Mouse (Mus musculus): ENCODE measurements around the gene Creld1. TPM values are rescaled to one million over a fixed set of nuclear protein-coding genes. Genes with fewer than 3 reads are reported as not detected.

Creld1 gene
- total RNA-seq, 2 experiments from 2014 or later: 39.1 to 49.8 TPM

DNA sequence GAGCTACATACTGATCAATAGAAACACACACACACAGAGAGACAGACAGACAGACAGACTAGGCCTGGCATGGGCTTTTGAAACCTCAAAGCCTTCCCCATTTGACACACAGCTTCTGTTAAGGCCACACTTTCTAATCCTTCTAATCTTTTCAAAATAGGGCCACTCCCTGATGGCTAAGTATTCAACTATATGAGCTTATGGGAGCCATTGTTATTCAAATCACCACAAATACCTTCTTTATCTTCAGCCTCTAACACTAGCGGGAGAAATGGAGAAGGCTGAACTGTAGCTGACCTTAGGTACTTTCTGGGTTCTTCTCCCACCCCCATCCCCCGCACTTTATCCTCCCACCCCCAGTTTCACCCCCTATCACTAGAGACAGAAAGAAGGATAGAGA is 19.7 kb downstream of the Creld1 start:
- DNase-seq: no peak
- intact Hi-C loops (cut with DNase I): no loop called here

DNA sequence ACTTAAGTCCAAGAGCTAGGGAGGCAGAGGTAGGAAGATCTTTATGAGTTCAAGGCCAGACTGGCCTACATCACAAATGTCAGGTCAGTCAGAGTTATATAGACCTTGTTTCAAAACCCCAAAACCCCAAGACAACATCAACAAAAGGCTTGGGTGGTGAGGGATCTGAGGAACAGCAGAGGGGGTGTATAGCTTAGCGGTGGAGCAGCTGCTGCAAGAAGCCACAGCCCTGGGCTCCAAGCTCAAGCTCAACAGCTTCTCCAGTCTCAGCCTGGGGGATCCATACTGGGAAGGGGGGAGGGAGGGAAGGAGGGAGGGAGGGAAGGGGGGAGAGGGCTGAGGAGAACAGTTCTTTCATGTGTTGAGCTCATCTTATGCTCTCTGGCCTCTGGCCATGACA is 22.6 kb downstream of the Creld1 start:
- DNase-seq: no peak
- intact Hi-C loops (cut with DNase I): no loop called here

- intact Hi-C loops (cut with DNase I): no loop called here
- no peak for DNase-seq
These were observed 24.0 kb downstream of the Creld1 start for GRCm38 (mm10) chr6:113507130-113507529.

GRCm38 (mm10) chr6:113508272-113508946 is 25.3 kb downstream of the Creld1 start:
- DNase-seq: peak in 1 of 2 experiments; percentile 66
- intact Hi-C loops (cut with DNase I): no loop called here

GRCm38 (mm10) chr6:113508947-113509280 is 25.8 kb downstream of the Creld1 start:
- peak; percentile 31 to 35 for DNase-seq
- intact Hi-C loops (cut with DNase I): no loop called here

DNA sequence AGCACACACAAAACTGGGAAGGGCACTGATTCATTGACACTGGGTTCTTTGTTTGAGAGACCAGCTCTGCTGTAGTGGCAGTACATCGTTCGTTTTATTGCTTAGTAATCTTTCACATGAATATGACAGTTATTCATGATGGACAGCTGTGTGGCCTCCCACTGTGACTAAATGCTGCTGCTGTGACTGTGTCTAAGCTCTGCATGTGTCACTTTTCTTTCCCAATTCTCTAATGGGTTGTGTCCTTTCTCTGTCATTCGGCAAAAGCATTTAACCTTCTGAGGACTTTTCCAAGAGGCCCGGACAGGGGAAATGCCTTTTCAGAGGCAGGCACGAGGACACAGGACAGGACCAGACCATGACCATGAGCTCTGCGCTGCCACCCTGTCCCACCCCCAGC is 30.8 kb downstream of the Creld1 start:
- intact Hi-C loops (cut with DNase I): no loop called here
- no peak for DNase-seq

GRCm38 (mm10) chr6:113514600-113514999 is 31.5 kb downstream of the Creld1 start:
- intact Hi-C loops (cut with DNase I): no loop called here
- DNase-seq: no peak

DNA sequence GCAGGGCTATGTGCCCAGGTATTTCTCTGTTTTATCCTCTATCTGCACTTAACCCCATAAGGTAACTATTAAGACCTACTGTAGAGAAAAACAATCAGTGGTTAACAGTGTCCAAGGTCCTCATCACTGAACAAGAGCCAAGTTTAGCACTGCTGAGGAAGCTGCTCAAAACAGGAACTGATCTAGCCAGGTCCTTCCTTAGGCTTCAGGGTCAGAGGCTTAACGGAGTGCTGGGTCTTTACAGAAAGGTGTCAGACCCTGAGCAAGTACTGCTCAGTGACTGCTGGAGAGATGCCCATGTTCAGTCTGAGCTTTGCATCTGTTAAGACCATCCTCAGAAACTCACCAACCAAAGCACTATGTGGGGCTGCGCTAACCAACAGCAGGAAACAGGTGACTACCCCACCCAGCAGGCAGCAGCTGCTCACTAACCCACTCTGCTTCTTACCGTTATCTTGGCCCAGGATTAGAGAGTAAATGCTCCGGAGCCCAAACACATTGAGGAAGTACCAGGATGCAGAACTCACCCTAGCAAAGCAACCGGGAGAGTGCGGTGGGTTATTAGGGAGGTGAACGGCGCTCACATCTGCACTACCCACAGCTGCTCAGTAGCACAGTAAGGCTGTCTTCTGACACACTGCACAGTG is 34.5 kb downstream of the Creld1 start:
- DNase-seq: no peak
- intact Hi-C loops (cut with DNase I): no loop called here

GRCm38 (mm10) chr6:113522310-113522709 is 39.2 kb downstream of the Creld1 start:
- intact Hi-C loops (cut with DNase I): no loop called here
- DNase-seq: no peak

DNA sequence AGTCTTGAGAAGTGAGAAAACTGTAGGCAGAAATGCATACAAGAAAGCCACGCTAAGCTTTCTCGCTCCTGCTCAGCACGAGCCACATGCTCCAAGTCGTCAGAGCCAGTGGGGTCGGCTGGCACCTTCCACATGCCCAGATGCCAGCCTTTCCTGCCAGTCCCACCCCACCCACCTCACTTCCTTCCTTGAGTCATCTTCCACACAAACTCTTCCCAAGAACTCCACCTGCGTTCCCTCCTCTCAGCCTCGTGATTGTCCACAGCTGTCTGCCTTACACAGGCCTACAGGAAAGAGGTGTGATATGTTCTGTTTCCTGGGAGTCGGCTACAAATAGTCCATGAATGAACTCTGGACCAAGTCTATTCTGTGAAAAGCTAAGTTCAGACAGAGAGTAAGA is 40.3 kb downstream of the Creld1 start:
- DNase-seq: no peak
- intact Hi-C loops (cut with DNase I): no loop called here

DNA sequence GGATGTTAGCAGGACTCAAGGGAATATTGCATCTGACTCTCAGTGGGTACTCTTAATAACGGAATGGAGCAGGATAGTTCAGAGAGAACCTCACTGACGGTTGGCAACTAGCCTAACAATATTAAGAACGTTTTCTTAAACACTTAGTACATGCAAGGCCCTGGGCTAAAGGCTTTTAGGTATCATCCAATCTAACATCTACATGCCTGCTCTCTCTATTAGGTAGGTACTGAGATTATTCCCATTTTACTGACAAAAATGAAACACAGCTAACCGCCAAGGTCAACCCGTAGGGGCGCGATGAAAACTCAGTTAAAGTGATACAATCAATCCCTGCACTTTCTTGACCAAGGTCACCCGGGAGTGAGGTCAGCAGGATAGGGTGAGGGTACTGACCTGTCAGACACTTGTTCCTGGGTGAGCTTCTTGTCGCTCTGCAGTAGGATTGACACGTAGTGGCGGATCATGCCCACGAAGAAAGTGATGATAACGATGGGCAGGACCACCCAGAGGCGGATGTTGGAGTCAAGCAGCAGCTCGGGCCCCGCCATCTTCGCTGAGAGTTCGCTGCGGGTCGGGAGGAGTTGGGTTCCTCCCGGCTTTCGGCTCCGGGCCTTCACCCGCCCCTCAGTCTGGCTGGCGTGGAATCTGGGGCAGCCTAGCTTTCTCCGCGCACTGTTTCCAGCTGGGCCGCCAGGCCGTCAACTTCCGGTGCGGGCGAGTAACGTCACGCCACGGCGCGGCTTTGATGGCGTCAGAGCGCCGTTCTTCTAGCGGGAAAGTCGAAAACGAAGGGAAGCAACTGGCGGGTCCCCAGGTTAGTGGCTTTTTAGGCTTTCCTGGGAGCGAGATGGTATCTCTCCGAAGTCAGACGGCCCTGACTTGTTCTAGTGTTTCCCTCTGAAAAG is 48.1 kb downstream of the Creld1 start, which contains the start of the genes Emc3 and Fancd2:
Emc3 (minus strand) TSS at position 721 of the 908 bp plus-strand sequence.
Fancd2 (plus strand) TSS at position 751 of the 908 bp plus-strand sequence.
- peak; percentile 81 to 95 for DNase-seq
- intact Hi-C loops (cut with DNase I): no loop called here

- intact Hi-C loops (cut with DNase I): no loop called here
- DNase-seq: no peak
These were observed 48.8 kb downstream of the Creld1 start for GRCm38 (mm10) chr6:113531840-113532404.

- intact Hi-C loops (cut with DNase I): no loop called here
These were observed 51.8 kb downstream of the Creld1 start for GRCm38 (mm10) chr6:113534886-113535285.

GRCm38 (mm10) chr6:113541610-113542009 is 58.5 kb downstream of the Creld1 start:
- DNase-seq: no peak
- intact Hi-C loops (cut with DNase I): no loop called here

More at GRCm38 (mm10) chr6:113534886-113535285, 51.8 kb downstream of the Creld1 start:
- DNase-seq: no peak

Small RNAs within 50 kb of the gene (microRNA-seq; reads per million reads assigned to microRNA genes)
- 0 reads per million in 2 experiments for gene Gm23365

Other genes starting within 250 kb of the Creld1 start
- gene Mtmr14, start 245.5 kb upstream of the Creld1 start, total RNA-seq (2021): 10 to 100 TPM; 13.4 to 15.2 TPM
- gene Cpne9, start 201.0 kb upstream of the Creld1 start, total RNA-seq (2021): not detected
- 10 to 100 TPM in 1 of 2 experiments, 1 to 10 TPM in 1; 8.3 to 10.5 TPM for gene Brpf1, start 176.2 kb upstream of the Creld1 start, total RNA-seq (2021)
- gene Ogg1, start 156.3 kb upstream of the Creld1 start, total RNA-seq (2021): 1 to 10 TPM; 4.1 to 5.1 TPM
- gene Camk1, start 139.3 kb upstream of the Creld1 start, total RNA-seq (2021): 10 to 100 TPM; 35.9 to 37.7 TPM
- gene Tada3, start 105.4 kb upstream of the Creld1 start, total RNA-seq (2021): 10 to 100 TPM; 11.5 to 13.3 TPM
- 10 to 100 TPM; 49.1 to 50.7 TPM for gene Arpc4, start 105.2 kb upstream of the Creld1 start, total RNA-seq (2021)
- under 1 TPM; 0.42 to 0.66 TPM for gene Ttll3, start 94.0 kb upstream of the Creld1 start, total RNA-seq (2021)
- gene Rpusd3, start 64.0 kb upstream of the Creld1 start, total RNA-seq (2021): 1 to 10 TPM; 8.1 to 8.9 TPM
- 10 to 100 TPM in 1 of 2 experiments, 1 to 10 TPM in 1; 3.7 to 14.3 TPM for gene Cidec, start 47.5 kb upstream of the Creld1 start, total RNA-seq (2021)
- gene Jagn1, start 40.7 kb upstream of the Creld1 start, total RNA-seq (2021): 10 to 100 TPM; 24.8 to 27.9 TPM
- gene Il17re, start 24.8 kb upstream of the Creld1 start, total RNA-seq (2021): under 1 TPM; 0.13 to 0.15 TPM
- gene Il17rc, start 11.9 kb upstream of the Creld1 start, total RNA-seq (2021): 1 to 10 TPM; 3.8 to 5.1 TPM
- not detected for gene Prrt3, start 18.6 kb downstream of the Creld1 start, total RNA-seq (2021)
- 10 to 100 TPM; 52.9 to 55.7 TPM for gene Emc3, start 48.4 kb downstream of the Creld1 start, total RNA-seq (2021)
- gene Fancd2, start 48.4 kb downstream of the Creld1 start, total RNA-seq (2021): under 1 TPM; 0.20 to 0.30 TPM
- not detected for gene Fancd2os, start 117.4 kb downstream of the Creld1 start, total RNA-seq (2021)
- 10 to 100 TPM; 36.3 to 37.5 TPM for gene Brk1, start 121.5 kb downstream of the Creld1 start, total RNA-seq (2021)
- gene Vhl, start 140.7 kb downstream of the Creld1 start, total RNA-seq (2021): 1 to 10 TPM; 3.5 to 4.5 TPM
- 1 to 10 TPM; 3.1 to 3.9 TPM for gene Irak2, start 155.2 kb downstream of the Creld1 start, total RNA-seq (2021)
- 10 to 100 TPM; 30.5 to 39.6 TPM for gene Tatdn2, start 213.8 kb downstream of the Creld1 start, total RNA-seq (2021)
- not detected for gene Ghrl, start 236.6 kb downstream of the Creld1 start, total RNA-seq (2021)